Mouse (Mus musculus) erythroblast, embryonic 14.5 days (primary cell): Measurements from ENCODE around the gene Pi16.

Experiments
- GATA1 ChIP-seq: IDR thresholded peaks from 2 replicates; pipeline ENCODE4 v1.6.1; 2012; ENCODE audit warnings: low read length, inconsistent platforms, mixed read lengths
- TAL1 ChIP-seq: IDR thresholded peaks from 3 replicates; pipeline ENCODE4 v1.6.1; 2012; ENCODE audit warnings: low read length, inconsistent platforms, mixed read lengths

DNA sequence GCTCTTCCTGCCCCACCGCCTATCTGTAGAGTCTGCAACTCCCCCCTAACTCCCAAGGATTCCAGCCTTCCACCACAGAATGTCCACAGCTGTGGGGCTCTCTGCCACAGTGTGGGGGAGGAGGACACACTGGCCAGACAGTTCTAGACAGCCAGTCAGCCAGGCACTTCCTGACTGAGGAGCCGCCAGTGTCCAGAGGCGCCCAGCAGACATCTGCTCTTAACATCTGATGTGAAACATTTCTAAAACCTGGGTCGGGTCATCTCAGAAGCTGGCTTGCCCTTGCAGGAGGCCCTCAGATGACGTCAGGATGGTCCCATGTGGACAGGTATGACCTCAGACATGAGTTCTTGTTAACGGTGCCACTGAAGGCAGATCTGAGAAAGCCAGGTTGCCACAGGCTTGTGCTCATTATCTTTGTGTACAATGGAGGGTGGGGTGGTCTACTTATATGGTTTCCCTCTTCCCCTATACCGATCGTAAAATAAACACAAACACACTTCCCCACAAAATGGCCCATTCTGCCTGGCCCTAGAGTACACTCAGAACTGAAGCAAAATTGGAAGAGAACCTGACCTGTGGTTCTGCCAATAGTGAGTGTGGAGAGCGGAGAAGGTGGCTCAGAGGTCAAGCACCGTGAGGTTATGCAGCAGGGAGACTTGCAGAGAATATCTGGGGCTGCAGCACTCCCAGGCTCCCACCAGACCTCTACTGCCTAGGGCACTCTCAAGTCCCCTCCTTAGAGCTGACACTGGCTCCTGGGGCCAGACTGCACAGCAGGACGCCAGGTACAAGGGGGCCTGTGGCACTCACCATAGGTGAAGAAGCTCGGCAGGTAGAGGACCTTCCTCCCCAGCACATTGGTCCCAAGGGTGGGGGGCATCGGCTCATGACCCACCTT is 24.8 kb downstream of the Pi16 start:
- TF ChIP-seq GATA1 (no peak), TAL1 (no peak)
